Mouse (Mus musculus): ENCODE measurements around the gene Klhdc1.
A peak's percentile ranks its signal among the peaks of the same experiment; 100 is the strongest.

Klhdc1 gene

DNA sequence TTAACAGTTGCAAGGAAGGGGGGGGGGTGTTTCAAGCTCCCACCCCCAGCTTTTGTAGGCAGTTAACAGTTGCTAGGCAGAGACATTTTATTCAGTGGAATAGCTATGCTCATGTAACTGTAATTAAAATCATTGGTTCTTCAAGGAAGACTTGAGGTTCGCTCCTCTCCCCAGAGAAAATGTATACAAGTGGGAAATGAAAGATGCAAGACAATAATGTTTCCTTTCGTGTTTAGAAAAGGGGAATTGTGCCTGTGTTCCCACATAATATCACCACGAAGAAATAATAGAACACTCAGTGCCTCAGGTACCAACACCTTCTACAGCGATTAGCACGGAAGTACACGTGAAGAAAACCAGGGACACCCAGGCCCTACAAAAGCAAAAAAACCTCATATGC, at the start of gene Klhdc1:
Klhdc1 (plus strand) TSS at position 301 of the 400 bp plus-strand sequence.
- no peak for DNase-seq (ENCODE audit: low spot score)

DNA sequence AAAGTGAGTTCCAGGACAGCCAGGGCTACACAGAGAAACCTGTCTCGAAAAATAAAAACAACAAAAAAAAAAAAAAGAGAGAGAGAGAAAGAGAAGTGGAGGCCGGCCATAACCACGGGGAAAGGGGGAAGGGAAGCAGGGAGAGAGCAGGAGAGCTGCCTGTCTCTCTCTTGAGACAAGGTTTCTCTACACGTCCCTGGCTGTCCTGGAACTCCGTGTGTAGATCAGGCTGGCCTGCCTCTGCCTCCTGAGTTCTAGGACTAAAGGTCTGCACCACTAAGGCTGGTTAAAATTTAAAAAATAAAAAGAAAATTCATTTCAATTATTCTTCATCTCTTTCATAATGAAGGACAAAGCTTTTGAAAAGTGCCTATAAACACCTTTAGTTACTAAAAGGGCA, 49.6 kb upstream of the Klhdc1 start:
- DNase-seq (ENCODE audit: low spot score) = no peak

DNA sequence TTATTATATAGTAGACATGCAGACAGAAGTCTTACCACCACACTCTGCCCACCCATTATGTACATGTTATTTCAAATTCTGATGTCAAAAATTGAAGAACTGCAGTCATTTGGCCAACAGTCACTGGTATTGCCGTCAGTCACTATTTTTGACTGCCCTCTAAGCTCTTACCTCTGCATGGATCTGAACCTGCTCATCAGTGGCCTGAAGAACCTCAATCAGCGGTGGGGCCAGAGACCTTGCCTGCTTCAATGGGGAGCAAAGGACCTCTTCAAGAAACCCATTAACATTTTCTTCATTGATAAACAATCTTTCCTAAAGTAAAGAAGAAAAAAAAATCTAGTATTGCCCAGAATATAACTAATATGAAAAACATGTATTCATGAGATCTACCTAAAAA, 48.3 kb upstream of the Klhdc1 start:
- DNase-seq (ENCODE audit: low spot score) = no peak

DNA sequence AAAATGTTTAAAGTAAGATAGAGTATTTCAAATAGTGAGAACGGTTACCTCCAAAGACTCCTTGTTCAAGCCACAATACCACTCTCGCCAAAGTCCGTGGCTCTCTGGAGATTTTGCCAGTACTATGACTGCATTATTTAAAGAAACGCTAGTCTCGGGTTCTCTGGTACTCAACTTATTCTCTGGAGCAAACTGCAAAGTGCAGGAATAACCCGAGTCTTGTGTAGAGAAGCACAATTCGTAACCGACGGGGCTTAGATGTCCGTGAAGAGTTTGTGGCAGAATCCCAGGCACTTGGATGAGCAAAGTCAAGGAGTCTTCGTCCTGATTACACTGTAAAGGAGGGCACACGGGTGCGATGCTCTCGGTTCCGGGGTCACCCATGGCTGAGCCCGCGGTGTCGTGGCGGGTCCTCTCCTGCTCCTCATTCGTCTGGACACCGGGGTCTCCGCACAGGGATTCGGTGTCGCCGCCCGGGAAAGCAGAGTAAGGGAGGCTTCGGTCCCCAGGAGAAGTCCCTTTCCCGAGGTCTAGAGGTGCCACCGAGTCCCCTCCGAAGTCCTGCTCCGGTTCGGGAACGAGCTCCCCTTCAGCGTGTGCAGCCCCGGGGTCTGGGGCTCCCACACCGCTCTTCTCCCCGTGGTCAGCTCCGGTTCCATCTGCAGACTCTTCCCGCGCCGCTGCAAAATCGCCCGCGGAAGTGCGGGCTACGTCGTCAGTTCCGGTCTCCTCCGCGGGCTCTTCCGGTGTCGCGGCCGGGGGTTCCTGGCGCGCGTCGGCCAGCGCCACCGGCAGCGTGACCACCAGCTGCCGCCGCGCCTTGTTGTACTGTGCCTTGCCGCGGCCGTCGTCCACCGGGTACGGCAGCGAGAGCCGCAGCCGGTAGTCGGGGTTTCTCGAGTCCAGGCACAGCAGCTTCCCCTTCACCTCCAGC, 44.3 kb upstream of the Klhdc1 start, which contains the start of gene Gm49383:
Gm49383 (minus strand) TSS at position 661 of the 934 bp plus-strand sequence.
- DNase-seq (ENCODE audit: low spot score) = peak; percentile 67

DNA sequence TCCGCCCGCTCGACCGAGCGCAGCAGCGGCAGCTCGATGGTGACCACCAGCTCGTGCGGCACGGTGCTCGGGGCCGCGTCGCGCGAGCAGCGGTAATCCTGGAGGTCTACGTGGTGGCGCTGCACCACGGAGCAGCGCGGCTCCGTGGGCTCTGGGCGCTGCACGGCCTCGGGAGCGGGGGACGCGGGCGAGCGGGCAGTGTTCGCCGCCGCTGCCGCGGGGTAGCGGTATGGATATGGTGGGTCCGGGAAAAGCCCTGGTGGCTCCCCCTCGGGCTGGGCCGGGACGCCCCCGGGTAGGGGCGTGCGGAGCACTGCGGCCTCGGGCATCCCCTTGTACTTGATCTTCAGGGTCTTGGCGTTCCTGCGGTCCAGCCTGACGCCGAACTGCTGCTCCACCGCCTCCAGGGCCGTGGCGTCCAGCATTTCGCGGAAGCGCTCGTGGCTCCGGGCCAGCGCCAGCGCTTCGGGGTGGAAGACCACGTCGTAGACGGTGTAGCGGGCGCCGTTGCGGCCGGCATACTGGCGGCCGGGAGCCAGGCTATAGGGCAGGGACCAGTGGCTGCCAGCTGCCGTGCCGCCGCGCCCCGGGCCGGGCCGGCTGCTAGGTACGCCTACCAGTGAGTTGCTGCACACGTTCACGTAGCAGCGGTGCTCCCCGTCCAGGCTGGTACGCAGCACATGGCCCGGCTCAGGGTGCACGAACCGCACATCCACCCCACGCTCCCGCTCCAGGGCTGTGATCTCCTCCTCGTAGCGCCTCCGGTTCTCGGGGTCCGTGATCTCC, 43.4 kb upstream of the Klhdc1 start:
- peak; percentile 63 for DNase-seq (ENCODE audit: low spot score)

DNA sequence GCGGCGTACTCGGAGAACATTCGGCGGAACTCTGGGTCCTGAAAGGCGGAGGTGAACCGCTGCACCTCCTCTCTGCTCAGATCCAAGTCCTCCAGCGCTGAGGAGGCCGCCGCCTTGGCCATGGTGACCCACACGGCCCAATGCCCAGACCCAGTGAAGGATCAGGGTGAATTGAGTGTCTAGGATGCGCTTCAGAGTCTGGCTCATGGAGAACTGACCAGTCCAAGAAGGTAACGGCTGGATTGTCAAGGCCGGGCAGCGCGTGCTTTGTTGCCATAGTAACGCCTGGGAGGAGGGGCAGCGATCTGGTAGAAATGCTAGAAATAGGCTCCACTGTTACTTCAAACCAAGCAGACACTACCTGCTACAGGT, 42.8 kb upstream of the Klhdc1 start, which contains the start of gene Dnaaf2:
Dnaaf2 (minus strand) TSS at position 266 of the 372 bp plus-strand sequence.
- peak; percentile 72 for DNase-seq (ENCODE audit: low spot score)

DNA sequence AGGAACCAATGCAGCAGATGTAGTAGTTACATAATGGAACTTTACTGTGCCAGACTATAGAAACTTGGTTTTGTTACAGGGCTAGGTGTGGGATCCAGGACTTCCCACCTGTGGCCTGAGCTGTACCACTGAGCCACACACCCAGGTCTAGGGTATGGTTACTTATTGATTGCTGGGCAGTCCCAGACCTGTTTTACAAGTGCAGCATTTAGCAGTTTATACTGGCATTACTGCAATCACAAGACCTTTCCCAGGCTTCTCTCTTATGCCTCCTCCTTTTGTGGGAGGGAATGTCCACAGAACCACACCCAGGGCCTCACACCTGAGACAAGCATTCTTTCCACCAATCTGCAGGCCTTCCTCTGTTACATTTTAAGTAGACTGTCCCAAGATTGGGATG, 42.0 kb upstream of the Klhdc1 start:
- DNase-seq (ENCODE audit: low spot score) = no peak

DNA sequence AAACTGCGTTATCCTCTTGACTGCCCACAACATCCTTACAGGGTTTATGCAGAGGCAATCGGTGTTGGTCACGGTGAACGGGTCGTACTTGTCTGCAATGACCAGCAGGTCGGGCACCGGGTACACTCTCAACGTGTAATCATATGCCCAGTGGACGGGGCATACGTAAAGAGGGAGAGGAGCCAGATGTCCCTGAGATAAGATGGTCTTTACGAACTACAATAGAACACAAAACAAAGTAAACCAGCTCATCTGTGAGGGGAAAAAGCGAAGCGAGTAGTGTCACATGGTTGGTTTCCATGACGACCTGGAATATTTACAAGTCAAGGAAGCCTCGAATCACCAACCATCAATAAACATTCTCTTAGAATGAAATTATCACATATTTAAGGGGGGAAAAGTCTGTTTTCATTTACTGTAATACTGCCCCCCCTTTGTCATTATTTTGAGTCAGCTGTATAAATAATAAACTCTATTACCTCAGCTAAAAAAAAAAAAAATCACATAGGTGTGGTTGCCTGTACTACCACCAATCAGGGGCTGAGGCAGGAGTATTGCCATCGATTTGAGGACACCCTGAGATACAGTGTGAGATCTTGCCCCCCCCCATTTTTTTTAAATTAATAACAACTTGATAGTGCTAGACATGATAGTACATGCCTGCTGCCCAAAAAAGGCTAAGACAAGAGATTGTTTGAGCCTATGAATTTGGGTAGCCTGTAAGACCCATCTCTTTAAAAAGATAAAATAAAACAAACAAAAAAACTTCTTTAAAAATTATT, 36.7 kb upstream of the Klhdc1 start, which contains the start of gene Gm49384:
Gm49384 (minus strand) TSS at position 216 of the 782 bp plus-strand sequence.
- DNase-seq (ENCODE audit: low spot score) = no peak

DNA sequence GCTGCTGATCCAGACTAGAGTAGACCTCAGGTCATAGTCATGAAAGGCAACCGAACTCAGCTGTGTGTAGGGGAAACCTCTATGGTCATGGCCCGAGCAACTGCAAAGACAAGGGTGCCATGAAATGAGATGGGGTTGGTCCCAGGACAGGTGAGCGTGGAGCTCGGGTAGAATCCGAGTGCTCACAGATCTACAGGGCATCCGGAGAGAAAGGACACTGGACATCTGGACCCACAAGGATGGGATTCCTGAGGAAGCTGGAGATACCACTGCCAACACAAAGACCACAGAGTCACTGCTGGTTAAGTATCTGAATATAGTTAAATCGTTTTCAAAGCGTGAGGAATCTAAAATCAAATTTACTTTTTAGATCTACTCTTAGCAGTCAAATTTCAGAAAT, 33.6 kb upstream of the Klhdc1 start:
- no peak for DNase-seq (ENCODE audit: low spot score)

DNA sequence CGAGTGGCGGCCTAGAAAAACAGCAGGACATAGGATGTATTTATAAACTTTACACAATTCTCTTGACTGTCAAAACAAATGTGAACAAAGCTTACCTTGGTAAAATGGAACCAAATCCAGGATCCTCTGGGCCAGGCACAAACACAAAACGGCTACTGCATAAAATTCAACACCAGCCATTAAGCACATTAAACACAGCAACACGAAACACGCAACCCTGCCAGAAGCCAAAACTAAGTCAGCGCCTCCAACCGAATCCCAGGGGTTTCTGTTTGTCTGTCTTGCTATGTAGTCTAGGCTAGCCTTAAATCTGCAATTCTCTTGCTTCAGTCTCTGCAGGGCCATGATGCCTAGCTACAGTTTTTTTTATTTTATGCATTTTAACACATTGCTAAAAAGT, 33.0 kb upstream of the Klhdc1 start:
- no peak for DNase-seq (ENCODE audit: low spot score)

DNA sequence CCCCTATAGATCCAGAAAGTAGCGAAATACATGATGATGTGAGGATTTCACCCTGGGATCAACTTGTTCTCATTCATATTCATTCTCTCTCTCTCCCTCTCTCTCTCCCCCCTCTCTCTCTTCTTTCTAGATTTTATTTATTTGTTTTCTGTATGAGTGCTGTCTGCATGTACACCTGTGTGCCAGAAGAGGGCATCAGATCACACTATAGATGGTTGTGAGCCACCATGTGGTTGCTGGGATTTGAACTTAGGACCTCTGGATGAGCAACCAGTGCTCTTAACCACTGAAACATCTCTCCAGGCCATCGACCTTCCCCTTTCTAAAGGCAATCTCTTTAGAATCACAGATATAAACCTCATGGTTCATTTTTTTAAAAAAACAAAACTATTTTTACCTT, 32.5 kb upstream of the Klhdc1 start:
- no peak for DNase-seq (ENCODE audit: low spot score)

DNA sequence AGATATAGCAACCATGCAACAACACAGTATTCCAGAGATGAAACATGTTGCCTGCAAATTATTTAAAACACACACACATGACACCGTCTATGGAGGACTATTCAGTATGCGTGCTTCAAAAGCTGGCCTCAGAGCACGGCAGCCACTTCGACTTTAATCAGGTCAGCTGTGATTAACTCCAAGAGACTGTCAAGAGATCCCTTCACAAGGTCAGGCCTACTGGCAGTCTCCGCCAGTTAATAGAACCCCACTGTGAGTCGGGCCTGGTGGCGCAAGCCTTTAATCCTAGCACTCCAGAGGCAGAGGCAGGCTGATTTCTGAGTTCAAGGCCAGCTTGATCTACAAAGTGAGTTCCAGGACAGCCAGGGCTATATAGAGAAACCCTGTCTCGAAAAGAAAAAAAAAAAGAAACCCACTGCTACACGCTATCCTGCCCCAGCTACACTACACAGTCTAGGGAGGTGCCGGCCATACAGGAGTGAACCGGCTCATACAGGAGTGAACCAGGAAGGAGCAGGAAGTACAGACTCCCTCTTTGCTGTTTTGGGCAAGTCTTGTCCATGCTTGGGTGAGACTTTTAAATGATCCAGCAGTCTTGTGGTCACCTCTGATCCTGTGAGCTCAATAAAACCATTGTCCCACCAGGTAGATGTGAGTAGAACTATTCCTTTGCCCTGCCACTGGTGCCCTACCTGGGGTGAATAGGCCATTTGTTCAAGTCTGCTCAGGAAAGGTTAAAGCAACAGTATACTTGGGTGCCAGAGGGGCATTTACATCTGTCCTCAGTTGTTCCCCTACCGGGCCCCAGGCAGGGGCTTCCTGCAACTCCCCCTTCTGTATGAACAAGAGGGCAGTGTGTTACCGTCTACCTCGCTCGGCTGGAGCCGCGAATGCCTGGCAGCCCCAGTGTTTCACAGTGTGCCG, 30.7 kb upstream of the Klhdc1 start:
- DNase-seq (ENCODE audit: low spot score) = no peak

DNA sequence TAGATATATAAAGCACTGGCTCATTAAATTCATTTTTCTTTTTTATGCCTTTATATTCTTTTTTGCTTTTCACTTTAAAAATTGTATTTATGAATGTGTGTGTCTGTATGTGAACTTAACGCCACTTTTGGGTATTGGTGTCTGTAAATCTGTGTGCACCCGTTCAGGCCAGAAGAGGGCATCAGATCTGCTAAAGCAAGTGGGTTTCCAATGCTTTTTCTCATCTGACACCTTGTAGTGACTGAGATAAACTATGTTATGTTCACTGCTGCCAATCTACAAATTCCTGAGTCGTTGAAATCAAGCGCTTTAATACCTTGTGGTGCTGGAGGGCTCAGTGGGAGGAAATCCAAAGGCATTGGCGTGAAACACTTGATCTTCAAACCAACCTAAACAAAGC, 29.9 kb upstream of the Klhdc1 start:
- no peak for DNase-seq (ENCODE audit: low spot score)

DNA sequence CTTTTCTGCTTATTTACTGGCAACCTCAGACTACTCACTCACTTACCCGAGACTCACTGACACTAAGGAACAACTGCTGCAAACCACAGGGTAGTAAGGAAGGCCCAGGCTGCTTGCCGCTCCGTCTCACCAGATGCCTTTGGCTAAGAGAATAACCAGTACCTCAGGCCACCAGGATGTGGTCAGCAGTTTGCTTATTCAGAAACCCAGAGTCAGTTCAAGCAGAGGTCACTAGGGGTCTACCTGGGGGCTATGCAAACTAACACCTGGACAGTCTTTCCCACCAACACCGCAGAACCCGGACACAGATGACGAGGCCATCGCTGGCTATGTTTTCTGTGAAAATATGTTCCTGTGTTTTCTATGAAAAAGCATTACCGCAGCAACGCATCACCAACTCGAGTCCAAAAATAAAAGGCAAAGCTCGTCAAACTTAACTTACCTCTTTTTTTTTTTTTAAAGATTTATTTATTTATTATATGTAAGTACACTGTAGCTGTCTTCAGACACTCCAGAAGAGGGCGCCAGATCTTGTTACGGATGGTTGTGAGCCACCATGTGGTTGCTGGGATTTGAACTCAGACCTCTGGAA, 27.7 kb upstream of the Klhdc1 start:
- DNase-seq (ENCODE audit: low spot score) = no peak

DNA sequence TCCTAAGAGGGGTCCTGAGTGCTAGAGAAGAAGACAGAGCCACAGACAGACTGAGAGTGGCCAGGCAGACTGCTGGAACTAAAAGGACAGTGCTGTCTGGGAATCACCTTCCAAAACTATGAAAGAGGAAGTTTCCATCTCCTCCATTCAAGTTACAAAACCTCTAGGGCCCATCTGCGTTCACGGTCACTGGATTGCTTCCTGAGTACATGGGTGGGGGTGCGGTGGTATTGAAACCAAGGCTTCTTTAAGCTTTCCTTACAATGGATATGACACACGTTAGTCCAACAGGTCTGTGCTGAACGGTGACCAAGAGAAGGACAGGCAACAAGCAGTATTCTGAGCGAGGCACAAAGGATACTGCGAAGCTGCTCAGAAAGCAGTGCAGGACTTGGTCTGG, 26.6 kb upstream of the Klhdc1 start:
- no peak for DNase-seq (ENCODE audit: low spot score)

DNA sequence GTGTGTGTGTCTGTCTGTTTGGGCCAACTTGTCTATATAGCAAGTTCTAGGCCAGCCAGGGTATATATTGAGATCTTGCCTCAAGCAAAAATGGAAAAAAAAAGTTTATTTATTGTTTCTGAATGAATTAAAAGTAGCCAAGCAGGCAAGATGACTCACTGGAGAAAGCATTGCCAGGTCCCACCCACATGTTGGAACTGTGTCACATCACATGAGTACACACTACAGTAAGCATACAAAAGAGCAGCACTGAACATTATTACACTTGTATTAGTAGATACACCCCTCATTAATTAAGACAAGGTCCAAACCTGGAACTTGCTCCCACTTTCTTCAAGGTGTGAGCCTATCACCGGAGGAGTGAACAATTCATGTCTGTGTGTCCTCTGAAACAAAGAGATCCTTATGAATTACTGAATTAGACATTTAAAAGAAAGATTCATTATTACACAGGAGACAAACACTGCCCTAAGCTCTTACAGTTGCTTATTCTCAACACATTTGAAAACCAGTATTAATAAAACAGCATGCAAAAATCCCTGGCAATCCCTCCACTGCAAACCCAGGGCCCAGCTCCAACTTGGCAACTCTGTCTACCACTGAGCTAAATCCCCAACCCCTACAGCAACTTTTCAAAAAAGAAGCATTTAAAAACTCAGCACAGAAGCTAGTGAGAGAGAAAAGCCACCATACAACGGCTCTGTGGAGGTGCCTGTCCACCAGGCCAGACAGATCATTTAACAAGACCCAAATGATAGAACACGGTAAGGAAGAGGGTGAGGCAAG, 25.8 kb upstream of the Klhdc1 start:
- peak; percentile 76 for DNase-seq (ENCODE audit: low spot score)

DNA sequence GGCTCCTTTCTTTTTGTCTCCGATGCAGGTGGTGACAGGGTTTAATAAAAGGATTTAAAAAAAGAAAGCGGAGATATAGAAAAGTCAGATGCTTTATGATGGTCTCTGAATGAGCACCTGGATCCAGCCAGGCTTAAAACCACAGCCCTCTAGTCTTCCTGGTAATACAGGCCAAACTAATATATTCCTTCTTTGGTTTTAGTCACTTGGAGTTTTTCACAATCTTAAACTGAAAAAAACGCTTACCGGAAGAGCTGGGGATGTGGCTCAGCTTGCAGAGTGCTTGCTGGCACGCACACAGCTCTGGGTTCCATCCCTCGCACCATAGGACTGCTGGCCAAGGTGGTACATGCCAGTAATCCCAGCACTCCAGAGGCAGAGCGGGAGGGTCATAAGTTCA, 24.4 kb upstream of the Klhdc1 start:
- DNase-seq (ENCODE audit: low spot score) = no peak

DNA sequence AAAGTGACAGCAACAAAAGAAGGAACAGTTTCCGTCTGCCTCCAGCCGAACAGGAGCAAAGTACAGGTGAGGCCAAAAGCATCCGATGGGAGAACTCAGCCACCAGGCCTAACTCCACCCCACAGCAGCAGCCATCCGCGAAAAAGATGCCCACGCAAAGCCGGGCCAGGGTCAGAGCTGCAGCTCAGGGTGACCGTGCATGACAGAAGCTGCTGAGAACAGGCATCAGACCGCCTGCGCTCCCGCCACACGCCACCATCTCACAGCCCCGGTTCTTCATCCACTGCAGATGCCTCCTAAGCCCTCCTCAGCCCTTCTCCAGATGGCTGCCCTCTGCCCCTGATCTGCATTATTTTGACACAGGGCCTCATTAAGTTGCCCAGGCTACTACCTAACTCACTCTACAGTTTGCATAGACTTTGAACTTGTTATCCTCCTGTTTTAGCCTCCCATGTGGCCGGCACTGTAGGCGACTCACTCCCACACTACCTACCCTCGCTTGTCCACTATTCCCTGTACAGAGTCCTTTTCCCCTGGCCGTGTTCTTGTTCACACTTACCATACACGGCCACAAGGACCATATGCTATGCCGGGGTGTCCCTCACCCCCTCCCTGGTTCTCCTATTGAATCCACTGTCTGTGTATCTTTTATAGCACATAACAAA, 20.2 kb upstream of the Klhdc1 start:
- no peak for DNase-seq (ENCODE audit: low spot score)

DNA sequence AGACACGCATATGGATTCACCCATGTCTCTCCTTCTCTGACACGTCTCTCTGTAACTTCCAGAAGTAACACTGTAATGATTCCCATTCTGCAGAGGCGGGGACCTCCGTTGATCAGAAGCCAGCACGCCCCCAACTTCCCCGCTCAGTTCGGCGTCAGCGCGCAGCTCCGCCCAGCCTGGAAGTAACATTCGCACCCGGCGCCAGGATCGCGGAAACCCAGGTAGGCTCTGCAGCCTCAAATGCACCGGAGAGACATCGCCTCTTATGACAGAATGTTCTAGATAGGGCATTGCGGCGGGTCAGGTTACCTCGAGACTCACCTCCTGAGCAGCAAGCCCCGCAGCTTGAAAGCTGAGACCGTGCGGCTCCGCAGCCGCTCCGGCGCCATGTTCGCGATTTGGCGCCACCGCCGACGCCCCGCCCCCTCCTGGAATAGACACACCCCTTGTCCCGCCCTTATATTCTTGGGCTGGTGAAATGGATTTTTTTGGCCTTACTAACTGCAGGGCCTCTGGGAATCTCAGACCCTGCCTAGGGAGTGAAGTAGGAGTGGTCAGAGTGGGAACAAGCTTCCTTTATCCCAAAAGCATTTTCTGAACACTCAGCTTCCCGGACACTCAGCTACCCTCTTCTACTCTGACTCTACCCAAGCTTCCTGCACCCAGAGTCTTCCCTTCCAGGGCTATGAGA, 13.1 kb upstream of the Klhdc1 start, which contains the start of gene Pole2:
Pole2 (minus strand) TSS at position 420 of the 691 bp plus-strand sequence.
- DNase-seq (ENCODE audit: low spot score) = peak; percentile 90

Measured in urinary bladder, postnatal 14 days (tissue).